Mouse (Mus musculus) lung, adult 2 months (tissue): ENCODE results near the gene Ntm.

ENCODE experiments used
- CTCF ChIP-seq: fragments of 200-500 bp; IDR thresholded peaks from 2 replicates; pipeline ENCODE4 v1.5.1; 2011; ENCODE audit warnings: mild to moderate bottlenecking, low read length, control low read depth; ENCODE audit not compliant: insufficient read depth
- POLR2A ChIP-seq: fragments of 200-500 bp; IDR thresholded peaks from 2 replicates; pipeline ENCODE4 v1.6.1; 2011; ENCODE audit warnings: low read depth, mild to moderate bottlenecking, control low read depth, low read length, borderline replicate concordance; ENCODE audit errors: extremely low read depth

DNA sequence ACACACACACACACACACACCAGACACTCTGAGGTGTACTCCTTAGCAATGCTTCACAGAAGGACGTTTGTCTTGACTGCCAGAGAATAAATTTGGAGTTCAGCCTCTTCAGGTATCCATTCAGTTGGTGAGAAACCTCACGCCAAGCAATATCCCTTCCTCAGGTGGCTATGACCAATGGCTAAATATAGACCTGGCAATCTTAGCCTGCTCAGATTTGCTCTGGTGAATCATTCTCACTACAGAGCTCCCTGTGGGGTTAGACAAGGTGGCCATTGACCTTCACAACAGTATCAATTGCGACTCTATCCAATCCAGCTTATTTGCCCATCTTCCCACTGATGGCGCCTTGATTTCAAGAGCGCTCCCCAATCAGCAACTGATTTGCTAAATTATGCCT, 150.3 kb downstream of the Ntm start:
- TF ChIP-seq CTCF (no peak), POLR2A (no peak)
